Mouse (Mus musculus): ENCODE data around the gene Dpp9.
"Not testable (repeated sequence)": the region's sequence is repeated elsewhere in the genome, so short reads cannot be mapped to it uniquely, and the experiment has no call there.

Gene Dpp9

DNA sequence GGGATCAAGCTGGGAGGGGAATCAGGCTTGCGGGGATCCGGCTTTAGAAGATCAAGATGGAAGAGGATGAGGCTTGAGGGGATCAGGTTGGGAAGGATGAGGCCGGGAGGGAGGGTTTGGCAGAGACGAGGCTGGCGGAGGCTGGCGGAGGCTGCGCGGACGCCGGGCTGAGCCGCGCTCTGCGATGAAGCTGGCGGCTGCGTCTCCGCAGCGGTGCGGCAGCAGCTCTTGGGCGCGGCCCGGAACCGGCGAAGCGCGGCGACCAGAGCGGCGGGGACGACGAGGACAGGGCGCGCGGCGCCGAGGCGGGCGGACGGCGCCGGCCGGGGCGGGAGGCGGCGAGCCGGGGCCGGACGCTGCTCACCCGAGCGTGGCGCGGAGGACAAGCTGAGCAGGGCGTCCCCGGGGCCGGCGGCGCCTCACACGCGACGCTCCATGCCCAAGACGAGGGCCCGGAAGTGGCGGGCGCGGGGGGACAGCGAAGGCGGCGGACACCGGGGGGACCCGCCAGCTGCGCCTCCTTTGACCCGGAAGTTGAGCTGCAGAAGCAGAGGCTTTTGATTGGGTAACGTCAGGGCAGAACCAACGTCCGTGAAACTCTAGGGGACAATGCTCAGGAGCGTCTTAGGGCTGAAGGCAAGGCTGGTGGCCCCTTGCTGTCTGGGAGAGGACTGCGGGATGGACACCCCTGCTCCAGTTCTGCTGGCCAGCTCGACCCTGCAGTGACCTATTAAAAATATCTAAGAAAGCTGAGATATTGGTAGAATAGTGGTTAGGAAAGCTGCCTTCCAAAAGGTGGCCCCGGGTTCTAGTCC, at the start of gene Dpp9:
Gene Dpp9 (minus strand): TSS at position 529 of the 815 bp plus-strand sequence.
- DNase-seq = peak; percentile 83

DNA sequence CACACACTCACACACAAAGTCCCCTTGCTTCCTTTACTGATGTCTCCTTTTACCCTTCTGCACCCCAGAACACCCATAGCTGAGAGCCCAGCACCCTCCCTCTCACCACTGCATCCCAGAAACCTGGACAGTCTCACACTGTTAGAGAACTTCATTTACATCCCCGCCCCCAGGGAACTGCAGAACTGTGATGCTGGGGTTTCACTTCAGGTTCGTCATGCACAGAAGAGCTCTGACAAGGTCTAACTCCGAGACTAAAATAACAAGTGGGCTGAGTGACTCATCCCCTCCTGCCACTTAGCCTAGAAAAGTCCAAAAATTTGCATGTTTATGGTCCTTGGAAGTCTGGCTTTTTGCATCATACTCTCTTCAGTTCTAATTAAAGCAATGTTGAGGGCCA, 47.6 kb upstream of the Dpp9 start:
- no peak for DNase-seq

DNA sequence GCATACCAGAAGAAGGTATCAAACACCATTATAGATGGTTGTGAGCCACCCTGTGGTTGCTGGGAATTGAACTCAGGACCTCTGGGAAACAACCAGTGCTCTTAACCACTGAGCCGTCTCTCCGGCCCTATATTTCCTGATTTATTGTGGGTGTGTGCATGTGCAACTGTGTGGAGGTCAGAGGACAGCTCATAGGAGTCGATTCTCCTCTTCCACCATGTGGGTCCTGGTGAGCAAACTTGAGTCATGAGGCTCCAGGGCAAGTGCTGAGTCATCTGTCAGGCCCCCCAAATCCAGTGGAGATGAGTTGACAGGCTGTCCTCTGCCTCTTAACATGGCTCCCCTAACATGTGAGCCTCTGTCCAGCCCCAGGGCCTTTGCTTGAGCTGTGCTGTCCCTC, 47.2 kb upstream of the Dpp9 start:
- no peak for DNase-seq

DNA sequence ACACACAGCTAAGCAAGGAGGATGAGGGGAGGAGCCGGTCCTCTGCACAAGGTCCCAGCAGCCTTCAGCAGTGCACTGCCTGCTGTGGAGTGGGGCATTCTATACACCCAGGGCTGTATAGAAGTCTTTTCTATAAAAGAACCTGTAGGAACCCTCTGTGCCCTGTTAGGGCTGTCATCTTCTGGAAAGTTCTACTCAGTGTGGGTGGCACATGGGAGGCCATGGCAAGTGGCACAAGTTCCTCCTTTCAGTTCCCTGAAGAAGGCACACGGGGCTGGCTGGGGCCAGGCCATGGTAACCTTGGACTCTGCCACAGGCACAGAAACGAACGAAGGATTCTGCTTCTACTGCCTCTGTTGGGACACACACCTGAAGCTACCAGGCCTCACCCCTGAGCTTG, 46.3 kb upstream of the Dpp9 start:
- DNase-seq = no peak

DNA sequence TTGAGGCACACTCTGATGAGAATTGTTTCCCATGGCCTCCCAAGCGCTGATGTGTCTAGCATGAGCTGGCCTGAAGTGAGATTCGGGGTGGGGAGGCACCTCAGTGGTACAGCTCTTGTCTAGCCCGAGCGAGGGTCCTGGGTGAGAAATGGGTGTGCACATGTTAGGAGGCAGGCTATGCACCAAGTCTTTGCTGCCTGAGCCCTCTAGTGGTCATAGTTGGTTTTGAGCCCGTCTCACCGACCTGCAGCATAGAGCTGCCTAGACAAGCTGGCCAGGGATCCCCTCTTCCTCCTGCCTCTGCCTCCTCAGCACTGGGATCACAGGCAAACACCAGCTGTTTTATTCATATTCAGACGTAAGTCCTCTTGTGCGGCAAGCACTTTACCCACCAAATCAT, 45.3 kb upstream of the Dpp9 start:
- peak; percentile 74 for DNase-seq

DNA sequence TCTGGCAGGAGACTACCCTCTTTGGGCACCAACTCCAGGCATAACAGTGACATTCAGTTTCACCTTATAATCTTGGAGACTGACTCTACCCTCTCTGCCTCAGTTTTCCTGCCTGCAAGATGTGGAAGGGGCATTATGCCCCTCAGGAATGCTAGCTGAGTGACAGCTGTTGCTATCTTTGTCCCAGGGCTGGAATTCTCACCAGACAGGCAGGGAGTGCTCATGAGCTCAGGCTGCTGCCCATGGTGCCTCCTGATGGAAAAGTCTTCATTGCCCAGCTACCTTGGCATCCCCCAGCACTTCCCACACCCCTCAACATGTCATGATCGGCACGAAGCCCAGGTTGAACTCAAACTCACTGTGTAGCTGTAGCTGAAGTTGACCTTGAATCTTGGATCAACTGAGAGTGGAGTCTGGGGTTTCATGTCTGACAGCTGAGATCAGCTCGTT, 44.0 kb upstream of the Dpp9 start:
- DNase-seq = no peak

DNA sequence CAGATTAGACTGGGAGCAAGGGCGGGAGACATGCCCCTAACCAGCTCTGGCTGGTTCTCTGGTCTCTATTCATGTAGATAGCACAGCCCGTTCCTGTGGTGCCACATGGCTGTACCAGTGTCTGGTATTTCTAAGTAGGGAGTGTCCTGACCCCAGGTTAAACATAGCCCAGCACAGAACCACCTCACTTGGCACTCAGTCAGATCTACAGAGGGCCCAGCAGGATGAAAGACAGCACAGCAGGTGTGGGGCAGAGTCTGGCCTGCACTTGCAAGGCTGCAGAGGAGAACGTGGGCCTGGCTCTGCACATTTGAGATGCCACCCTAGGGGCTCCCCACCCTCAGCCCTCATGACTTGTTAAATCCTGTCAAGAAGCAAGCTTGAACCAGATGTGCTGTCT, 42.5 kb upstream of the Dpp9 start:
- no peak for DNase-seq

DNA sequence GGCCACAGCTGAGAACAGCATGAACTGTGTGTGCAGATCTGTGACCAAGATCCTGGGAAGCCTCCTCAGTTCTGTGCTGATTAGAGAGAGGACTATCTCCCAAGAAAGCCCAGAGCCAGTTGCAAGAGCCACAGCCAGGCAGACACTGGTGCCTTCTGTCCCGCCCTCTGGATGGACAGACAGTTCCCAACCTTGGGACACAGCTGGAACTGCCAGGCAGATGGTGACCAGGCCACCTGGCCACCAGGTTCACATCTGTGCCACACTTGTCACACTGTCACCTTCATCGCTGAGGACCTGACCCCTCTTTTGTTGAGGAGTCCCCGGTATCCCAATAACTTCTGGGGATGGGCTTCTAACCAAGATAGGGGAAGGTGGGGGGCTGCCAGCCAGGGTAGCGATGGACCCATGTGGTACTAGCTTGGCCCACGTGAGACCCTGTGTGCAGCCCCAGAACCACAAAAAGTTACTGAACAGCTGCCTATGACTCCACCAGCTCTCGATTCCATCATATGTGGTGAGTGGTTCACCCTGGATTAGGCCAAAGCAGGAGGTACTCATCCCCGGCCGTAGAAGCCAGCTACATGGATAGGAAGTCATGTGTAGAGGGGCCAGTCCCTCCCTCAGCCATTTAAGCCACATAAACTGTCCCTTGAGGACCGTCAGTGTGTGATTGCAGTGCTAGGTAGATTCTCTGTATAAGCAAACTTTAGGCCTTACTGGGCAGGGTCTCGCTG, 40.8 kb upstream of the Dpp9 start:
- DNase-seq = no peak

DNA sequence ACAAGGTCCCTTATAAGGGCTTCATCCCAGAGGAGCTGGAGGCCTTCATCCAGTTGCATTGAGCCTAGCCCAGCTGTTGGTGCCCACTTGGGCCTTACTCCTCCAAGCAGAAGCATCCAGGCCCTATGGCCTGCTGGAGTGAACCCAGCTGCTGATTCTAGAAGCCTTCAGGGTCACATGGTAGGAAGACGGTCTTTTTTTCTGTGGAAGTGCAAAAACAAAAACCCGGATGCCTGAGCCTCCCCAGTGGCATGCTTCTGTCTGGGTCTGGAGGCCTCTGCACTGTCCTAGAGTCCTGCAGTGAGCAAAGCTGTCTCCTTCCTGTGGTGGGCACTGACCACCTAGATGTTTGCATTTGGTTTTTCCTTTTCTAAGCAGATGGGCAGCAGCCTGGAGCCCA, 40.1 kb upstream of the Dpp9 start:
- not testable (repeated sequence) for DNase-seq

DNA sequence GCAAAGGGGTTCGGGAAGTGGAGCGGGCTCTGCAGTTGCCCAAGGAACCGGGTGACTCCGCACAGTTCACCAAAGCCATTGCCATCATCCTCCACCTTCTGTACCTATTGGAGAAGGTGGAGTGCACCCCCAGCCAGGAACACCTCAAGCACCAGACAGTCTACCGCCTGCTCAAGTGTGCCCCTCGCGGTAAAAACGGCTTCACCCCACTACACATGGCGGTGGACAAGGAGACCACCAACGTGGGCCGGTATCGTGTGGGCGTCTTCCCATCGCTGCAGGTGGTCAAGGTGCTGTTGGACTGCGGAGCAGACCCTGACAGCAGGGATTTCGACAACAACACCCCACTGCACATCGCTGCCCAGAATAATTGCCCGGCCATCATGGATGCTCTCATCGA, 39.6 kb upstream of the Dpp9 start:
- not testable (repeated sequence) for DNase-seq

DNA sequence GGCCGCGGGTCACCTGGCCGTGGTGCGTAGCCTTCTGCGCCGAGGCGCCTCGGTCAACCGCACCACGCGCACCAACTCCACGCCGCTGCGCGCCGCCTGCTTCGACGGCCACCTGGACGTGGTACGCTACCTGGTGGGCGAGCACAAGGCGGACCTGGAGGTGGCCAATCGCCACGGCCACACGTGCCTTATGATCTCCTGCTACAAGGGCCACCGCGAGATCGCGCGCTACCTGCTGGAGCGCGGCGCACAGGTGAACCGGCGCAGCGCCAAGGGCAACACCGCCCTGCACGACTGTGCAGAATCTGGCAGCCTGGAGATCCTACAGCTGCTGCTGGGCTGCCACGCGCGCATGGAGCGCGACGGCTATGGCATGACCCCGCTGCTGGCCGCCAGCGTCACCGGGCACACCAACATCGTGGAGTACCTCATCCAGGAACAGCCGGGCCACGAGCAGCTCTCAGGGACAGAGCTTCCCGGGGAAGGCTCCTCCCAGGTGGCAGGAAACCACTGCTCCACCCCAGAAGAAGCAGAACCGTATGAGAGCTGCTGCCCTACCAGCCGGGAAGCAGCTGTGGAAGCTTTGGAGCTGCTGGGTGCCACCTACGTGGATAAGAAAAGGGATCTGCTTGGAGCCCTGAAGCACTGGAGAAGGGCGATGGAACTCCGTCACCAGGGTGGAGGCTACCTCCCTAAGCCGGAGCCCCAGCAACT, 38.6 kb upstream of the Dpp9 start:
- no peak for DNase-seq

DNA sequence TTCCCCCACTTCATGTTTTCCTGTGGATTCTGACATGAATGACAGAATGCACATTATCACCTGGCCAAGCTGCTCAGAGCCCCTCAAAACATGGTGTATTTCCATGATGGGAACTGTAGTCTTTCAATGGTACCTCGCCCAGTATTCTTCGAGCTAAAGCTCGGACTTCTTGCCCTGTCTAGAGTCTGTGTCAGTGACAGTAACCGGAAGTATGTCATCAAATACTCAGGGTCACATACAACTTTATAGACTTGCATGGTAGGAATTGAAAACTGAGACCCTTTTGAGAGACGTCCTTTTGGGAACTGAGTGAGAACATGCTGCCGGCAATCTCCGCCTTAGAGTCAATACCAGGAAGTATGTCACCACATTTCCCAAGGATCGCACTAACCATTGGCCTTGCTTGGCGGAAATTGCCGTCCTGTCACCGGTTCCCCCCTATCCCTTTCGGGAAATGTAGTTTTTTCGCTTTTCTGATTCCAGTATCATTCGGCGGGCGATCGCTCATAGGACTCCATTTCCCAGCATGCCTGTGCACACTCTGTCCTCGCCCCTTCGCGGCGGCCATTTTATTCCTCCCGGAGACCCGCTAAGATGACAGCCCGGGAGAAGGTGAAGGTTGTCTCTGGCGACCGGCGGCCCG, 37.7 kb upstream of the Dpp9 start, which contains the start of gene Fem1a:
Gene Fem1a (plus strand): TSS at position 572 of the 643 bp plus-strand sequence.
- peak; percentile 83 for DNase-seq

DNA sequence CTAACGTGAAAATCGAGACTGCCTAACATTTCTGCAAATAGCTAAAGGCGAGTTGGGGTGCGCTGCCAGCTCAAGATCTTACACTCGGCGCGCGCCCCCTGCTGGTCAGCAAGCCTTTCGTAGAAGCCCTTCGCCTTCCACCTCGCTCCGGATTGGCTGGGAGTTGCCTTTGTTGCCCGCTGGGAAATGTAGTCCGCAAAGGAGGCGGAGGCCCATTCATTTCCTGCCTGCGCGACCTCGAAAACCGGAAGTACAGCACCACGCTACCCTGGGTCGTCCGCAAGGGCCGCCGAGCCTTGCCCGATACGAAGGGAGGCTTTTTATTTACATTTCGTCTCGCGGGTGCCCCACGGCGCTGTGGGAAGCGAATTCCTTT, 37.1 kb upstream of the Dpp9 start:
- DNase-seq = peak; percentile 100

DNA sequence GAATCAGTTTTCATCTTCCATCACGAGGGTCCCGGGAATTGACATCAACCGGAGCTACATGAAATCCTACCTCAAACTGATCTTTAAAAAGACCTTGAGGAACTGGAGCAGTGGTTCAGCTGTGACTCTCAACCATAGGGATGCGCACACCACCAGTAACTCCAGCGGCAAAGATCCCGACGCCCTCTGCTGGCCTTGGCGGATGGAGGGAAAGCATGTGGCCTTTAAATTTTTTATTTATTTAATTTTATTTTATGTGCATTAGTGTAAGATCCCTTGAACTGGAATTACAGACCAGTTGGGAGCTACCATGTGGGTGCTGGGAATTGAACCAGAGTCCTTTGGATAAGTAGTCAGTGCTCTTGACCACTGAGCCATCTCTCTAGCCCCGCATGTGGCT, 36.7 kb upstream of the Dpp9 start:
- peak; percentile 74 for DNase-seq

DNA sequence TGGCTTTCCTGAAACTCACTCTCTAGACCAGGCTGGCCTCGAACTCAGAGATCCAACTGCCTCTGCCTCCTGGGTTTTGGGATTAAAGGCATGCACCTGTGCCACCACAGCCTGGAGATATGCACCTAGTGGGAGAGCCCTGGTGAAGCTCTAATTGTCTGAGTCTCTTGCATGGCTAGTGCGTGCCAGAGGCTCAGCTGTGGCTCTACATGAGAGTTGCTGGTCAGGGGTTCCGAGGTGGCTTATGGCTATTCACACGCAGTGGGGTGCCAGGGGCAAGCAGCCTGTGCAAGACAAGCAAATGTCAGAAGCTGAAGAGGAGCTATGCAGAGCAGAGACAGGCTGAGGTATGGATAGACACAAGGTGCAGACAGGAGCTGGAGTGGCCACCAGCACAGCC, 36.0 kb upstream of the Dpp9 start:
- no peak for DNase-seq

DNA sequence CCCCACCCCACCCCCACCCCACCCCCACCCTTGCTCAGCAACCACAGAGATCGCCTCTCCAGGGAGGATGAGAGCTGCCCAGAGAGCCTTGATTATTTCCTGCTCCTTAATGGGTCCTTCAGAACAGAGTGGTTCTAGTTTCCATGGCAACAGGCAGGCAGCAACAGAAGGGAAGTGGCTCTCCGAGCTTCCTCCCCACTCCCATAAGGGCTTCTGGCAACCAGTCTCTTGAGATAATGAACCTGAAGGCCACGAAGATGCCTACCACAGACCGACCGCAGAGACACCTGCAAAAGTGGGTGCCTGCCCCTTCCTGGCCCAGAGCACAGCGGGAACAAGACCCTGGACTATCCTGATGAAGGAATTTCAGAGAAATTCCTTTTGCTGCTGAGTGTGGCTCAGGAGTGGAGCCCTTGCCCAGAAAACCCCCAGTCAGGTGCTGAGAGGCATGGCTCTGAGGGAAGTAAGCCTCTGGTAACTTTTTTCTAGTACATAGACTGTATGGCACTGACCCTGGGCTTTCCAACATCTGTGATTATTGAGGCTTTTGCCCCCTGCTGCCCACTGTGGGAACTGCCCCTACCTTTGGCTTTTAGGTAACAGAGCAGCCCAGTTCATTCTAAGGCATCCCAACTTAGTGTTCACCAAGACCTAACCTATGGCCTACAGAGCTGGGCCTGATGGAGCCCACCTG, 32.6 kb upstream of the Dpp9 start:
- DNase-seq = peak; percentile 64

DNA sequence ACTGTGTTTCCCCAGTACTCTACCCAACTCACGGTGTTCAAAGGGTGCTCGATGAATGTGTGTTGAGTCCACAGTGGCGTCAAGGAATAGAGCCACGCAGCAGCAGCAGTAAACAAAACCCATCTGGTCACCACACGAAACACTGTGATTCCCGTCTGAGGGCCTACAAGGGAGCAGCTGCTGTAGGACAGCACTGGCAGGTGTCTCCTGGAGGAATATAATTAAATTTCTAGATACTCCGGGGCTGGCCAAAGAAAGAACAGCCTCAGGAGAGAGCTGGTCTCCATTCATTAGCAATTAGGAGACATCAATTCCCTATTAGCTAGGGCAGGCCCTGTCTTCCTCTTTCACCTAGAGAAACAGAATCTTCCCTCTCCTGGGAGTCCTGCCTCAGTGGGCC, 26.9 kb upstream of the Dpp9 start:
- DNase-seq = no peak

DNA sequence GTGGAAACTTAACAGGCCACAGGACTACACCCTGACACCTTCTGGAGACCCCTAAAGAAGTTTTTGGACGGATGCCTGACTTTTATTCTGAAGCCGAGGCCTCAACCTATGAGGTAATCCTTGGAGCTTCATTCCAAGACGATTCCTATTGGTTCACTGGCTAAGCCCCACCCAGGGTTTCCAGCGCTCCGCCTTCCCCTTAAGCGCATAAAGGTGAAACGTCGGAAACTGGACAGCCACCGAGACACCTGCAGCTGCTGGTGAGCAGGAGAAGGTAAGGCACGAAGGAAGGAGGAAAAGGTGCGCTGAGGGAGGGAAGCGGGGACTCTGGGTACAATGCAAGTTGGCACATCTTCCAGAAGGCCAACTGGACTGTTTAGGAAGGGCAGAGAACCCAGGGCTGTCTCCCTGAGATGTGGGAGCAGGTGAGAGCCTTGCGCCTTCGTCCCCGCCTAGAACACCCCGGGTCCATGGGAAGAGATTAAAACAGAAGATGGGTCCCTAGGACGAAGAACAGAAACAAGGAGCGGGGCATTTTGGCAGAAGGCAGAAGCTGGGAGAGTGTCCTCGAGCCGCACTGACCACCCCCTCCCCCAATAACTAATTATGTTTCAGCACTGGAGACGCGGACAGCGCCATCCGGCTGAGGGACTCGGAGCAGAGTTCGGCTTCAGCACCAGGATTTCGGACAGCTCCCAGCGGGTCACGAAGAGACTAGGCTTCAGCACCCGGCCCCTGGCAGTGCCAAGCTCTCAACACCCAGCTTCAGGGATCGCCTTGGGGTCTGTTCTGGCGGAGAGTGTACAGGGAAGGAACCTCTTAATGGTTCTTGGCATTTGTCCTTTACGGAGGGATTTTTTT, 23.1 kb upstream of the Dpp9 start:
- peak; percentile 80 for DNase-seq

DNA sequence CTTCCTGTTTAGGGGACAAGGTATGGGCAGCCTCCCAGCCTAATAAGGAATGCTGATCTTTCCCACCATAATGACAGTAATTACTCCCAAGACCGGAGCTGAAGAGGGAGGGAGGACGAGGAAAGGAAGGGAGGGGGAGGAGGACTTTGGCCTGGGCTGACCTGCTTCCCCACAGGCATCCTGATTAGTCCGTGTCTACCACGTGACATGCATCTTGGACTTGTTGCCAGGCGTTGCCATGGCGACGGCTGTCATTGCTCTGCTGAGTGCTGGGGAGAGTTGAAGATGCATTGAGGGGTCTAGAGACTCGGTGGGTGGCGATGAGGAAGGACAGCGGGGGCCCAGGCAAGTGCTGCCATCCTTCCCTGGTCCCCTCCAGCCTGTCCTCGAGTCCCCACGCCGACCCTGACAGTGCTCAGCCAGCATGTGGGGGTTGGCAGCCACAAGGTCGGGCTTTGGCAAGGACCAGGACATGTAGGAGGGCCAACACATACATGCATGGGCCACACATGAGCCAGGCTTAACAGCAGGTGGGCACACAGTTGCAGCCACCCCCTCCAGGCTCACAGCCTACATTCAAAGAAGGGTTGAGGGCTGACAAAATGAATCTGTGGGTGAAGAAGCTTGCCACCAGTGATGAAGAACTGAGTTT, 15.2 kb upstream of the Dpp9 start:
- peak; percentile 86 for DNase-seq

DNA sequence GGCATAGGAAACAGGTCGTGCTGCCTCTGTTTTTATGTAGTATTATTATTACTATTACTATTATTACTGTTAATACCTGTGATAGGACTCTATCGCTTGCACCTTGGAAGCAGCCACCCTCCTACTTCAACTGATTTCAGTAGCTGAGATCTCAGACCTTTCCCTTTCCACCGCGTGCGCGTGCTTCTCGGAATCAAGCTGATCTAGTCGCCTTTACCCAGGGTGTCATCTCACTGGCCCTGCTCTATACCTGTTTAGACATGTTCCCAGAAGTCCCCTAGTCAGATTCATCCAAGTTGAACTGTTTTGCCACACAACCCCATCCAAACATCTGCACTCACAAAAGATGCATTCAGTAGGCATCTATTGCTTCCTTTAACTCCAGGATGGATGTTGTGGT, 14.7 kb upstream of the Dpp9 start:
- DNase-seq = no peak

DNA sequence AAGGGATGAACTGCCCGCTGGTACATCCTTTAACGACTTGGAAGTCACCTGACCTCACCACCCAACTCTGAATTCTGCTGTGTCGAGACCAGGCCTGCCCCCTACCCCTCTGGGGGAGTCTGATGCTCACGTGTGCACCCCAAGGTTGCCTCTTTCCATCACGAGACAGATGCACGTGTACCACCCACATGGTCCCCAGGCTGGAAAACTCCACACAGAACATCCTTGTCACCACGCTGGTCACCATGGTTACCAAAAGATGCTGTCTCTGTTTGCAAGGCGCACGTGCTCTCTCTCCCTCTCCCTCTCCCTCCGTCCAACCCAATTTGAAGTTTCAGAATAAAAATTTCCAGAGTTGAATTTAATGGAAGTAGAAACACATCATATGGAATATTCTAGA, 11.2 kb upstream of the Dpp9 start:
- DNase-seq = peak; percentile 50

Data from right cerebral cortex, postnatal 4 days (tissue).